Mouse (Mus musculus) 3134 (cell line): Measurements from ENCODE around the gene Gm13697.
"Not testable (repeated sequence)": the region's sequence is repeated elsewhere in the genome, so short reads cannot be mapped to it uniquely, and the experiment has no call there.

ENCODE experiments used
- DNase-seq: peaks from one replicate; pipeline ENCODE4 v3.0.0-alpha.2; 2011; ENCODE audit warnings: low spot score; ENCODE audit not compliant: insufficient read length; ENCODE audit errors: extremely low read depth

Gm13697 gene

GRCm38 (mm10) chr2:83984443-83984842 is at the start of gene Gm13697:
Gene Gm13697 (plus strand): TSS chr2:83984743.
- not testable (repeated sequence) for DNase-seq

GRCm38 (mm10) chr2:83940931-83941361 is 43.6 kb upstream of the Gm13697 start, which contains the start of gene Zswim2:
Gene Zswim2 (minus strand): TSS chr2:83941228.
- no peak for DNase-seq

- DNase-seq = no peak
Observed at GRCm38 (mm10) chr2:83941378-83941777, 43.2 kb upstream of the Gm13697 start.

- DNase-seq = no peak
Observed at GRCm38 (mm10) chr2:83941792-83942191, 42.8 kb upstream of the Gm13697 start.

- not testable (repeated sequence) for DNase-seq
Observed at GRCm38 (mm10) chr2:83955393-83955792, 29.1 kb upstream of the Gm13697 start, which contains the start of gene Gm13698. Gene Gm13698 (plus strand): TSS chr2:83955693.

GRCm38 (mm10) chr2:83961203-83961602 is 23.3 kb upstream of the Gm13697 start, which contains the start of gene Gm13693:
Gene Gm13693 (plus strand): TSS chr2:83961503.
- DNase-seq = not testable (repeated sequence)

- not testable (repeated sequence) for DNase-seq
Observed at GRCm38 (mm10) chr2:83967013-83967412, 17.5 kb upstream of the Gm13697 start, which contains the start of gene Gm13695. Gene Gm13695 (plus strand): TSS chr2:83967313.

GRCm38 (mm10) chr2:83972823-83973222 is 11.7 kb upstream of the Gm13697 start, which contains the start of gene Gm13696:
Gene Gm13696 (plus strand): TSS chr2:83973123.
- not testable (repeated sequence) for DNase-seq

GRCm38 (mm10) chr2:83978633-83979032 is 5.9 kb upstream of the Gm13697 start, which contains the start of gene Gm13694:
Gene Gm13694 (plus strand): TSS chr2:83978933.
- not testable (repeated sequence) for DNase-seq

- not testable (repeated sequence) for DNase-seq
Observed at GRCm38 (mm10) chr2:83990253-83990652, 5.7 kb downstream of the Gm13697 start, which contains the start of gene Gm13691. Gene Gm13691 (plus strand): TSS chr2:83990553.

GRCm38 (mm10) chr2:83993639-83994255 is 9.2 kb downstream of the Gm13697 start:
- not testable (repeated sequence) for DNase-seq

- DNase-seq = not testable (repeated sequence)
Observed at GRCm38 (mm10) chr2:83994526-83994925, 10.0 kb downstream of the Gm13697 start.

- no peak for DNase-seq
Observed at GRCm38 (mm10) chr2:84008913-84009312, 24.4 kb downstream of the Gm13697 start.

GRCm38 (mm10) chr2:84009818-84010217 is 25.3 kb downstream of the Gm13697 start:
- no peak for DNase-seq

- DNase-seq = no peak
Observed at GRCm38 (mm10) chr2:84014572-84014971, 30.0 kb downstream of the Gm13697 start.

GRCm38 (mm10) chr2:84016291-84016690 is 31.7 kb downstream of the Gm13697 start:
- not testable (repeated sequence) for DNase-seq

- DNase-seq = peak; percentile 9
Observed at GRCm38 (mm10) chr2:84018330-84018729, 33.8 kb downstream of the Gm13697 start.

- DNase-seq = no peak
Observed at GRCm38 (mm10) chr2:84019519-84020305, 35.2 kb downstream of the Gm13697 start.

GRCm38 (mm10) chr2:84021930-84022329 is 37.4 kb downstream of the Gm13697 start:
- DNase-seq = no peak

GRCm38 (mm10) chr2:84022905-84023304 is 38.4 kb downstream of the Gm13697 start:
- DNase-seq = no peak

GRCm38 (mm10) chr2:84023319-84023718 is 38.8 kb downstream of the Gm13697 start:
- no peak for DNase-seq
